Mouse (Mus musculus): ENCODE results near the gene B4galnt1. TPM values are rescaled to one million over a fixed set of nuclear protein-coding genes. Genes with fewer than 3 reads are reported as not detected.
"Not testable (repeated sequence)": the region's sequence is repeated elsewhere in the genome, so short reads cannot be mapped to it uniquely, and the experiment has no call there.

The B4galnt1 gene
- polyA plus RNA-seq, 1 experiment from 2014 or later: 8.7 TPM

DNA sequence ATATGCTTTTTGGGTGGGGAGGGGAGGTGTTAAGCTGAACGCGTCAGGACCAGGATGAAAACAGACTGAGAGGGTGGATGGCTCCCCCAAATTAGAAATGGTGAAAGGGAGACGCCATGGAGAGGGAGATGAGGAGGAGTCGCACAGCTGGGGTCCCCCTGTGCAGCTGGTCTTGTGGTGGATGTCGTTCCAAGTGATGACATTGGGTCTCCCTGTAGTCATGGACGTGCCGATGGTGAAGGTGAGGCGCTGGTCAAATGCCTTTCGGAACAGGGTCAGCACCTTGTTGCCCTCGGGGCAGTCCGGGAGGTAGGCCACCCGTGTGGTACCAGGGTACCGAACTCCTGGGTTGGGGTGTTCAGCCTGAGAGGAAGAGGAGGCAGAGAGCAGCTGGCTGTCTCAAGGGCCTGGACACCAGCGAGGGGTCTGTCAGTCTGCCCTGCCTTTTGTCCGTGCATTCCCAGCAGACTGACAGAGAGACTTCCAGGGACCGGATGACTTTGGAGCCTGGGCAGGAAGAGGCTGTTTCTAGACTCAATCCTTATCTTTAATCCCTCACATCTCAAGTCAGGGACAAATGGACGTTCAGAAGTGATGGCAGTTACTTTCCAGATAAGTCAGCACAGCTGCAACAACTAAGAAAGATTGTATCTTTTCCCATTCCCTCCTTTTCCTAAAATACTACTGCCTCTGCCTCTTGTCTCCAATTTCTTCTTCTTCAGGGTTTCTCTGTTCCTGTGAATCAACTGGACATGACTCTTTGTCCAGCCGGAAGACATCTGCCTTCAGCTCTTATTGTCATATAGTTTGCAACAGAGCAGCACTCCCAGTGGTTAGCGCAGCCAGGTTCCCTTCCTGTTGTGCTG, 26.4 kb downstream of the B4galnt1 start:
- peaks cover 25% of the 10 kb centered on the region; the same call in 1 of the 2 replicates for H3K4me1 ChIP-seq (ENCODE audit: control insufficient read depth, insufficient read depth, low read length)

DNA sequence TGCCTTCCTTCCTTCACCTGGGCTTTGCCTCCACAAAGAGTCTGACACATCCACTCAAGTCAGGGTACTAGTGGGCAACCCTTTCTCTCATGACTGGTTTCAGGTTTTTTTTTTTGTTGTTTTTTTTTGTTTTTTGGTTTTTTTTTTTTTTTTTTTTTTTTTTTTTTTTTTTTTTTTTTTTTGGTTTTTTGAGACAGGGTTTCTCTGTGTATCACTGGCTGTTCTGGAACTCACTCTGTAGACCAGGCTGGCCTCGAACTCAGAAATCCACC, 27.0 kb downstream of the B4galnt1 start:
- Histone ChIP-seq H3K36me3 (ENCODE audit: control insufficient read depth, insufficient read depth, low read length) (peaks cover 14% of the 10 kb centered on the region; the same call in 1 of the 2 replicates), H3K4me1 (ENCODE audit: control insufficient read depth, insufficient read depth, low read length) (peaks cover 28% of the 10 kb centered on the region; the same call in 1 of the 2 replicates)
- not testable (repeated sequence) for H3K9me3 ChIP-seq (ENCODE audit: control insufficient read depth, low read length); H3K27me3 ChIP-seq (ENCODE audit: control insufficient read depth, insufficient read depth, low read length); ATAC-seq (ENCODE audit: low FRiP score, low TSS enrichment); H3K4me2 ChIP-seq (replicated peaks; ENCODE audit: low read depth, low read length); H3K9ac ChIP-seq (ENCODE audit: low read depth, low read length); H3K27ac ChIP-seq (ENCODE audit: low read depth, low read length); H3K4me3 ChIP-seq (ENCODE audit: low read length)
- WGBS: 80% methylated on average over 1 of the region's 1 CpGs

More for the DNA sequence above, 26.4 kb downstream of the B4galnt1 start:
- H3K9me3 ChIP-seq (ENCODE audit: control insufficient read depth, low read length): no peaks in the 10 kb centered on the region
- peak overlapping the region; percentile 92 for H3K27ac ChIP-seq (ENCODE audit: low read depth, low read length)
- H3K4me2 ChIP-seq (replicated peaks; ENCODE audit: low read depth, low read length): no peak overlapping the region; the same call in 1 of the 2 replicates
- ATAC-seq (ENCODE audit: low FRiP score, low TSS enrichment): no peak
- H3K27me3 ChIP-seq (ENCODE audit: control insufficient read depth, insufficient read depth, low read length): no peaks in the 10 kb centered on the region
- no peak overlapping the region for H3K9ac ChIP-seq (ENCODE audit: low read depth, low read length)
- WGBS: 78% methylated on average over 19 of the region's 19 CpGs
- H3K36me3 ChIP-seq (ENCODE audit: control insufficient read depth, insufficient read depth, low read length): peaks cover 14% of the 10 kb centered on the region; the same call in 1 of the 2 replicates
- no peak overlapping the region for H3K4me3 ChIP-seq (ENCODE audit: low read length)

- H3K27me3 ChIP-seq (ENCODE audit: control insufficient read depth, insufficient read depth, low read length): no peaks in the 10 kb centered on the region
- ATAC-seq (ENCODE audit: low FRiP score, low TSS enrichment): no peak
- 65% methylated on average over 9 of the region's 9 CpGs for WGBS
- no peaks in the 10 kb centered on the region for H3K9me3 ChIP-seq (ENCODE audit: control insufficient read depth, low read length)
- peaks cover 28% of the 10 kb centered on the region; the same call in 1 of the 2 replicates for H3K4me1 ChIP-seq (ENCODE audit: control insufficient read depth, insufficient read depth, low read length)
- H3K4me2 ChIP-seq (replicated peaks; ENCODE audit: low read depth, low read length): 0 out of 2 replicates have a peak overlapping the region, but pooled peaks have one; percentile 3
- H3K4me3 ChIP-seq (ENCODE audit: low read length): no peak overlapping the region
- no peak overlapping the region for H3K9ac ChIP-seq (ENCODE audit: low read depth, low read length)
- H3K36me3 ChIP-seq (ENCODE audit: control insufficient read depth, insufficient read depth, low read length): peaks cover 21% of the 10 kb centered on the region; the same call in 1 of the 2 replicates
- no peak overlapping the region for H3K27ac ChIP-seq (ENCODE audit: low read depth, low read length)
Observed at GRCm38 (mm10) chr10:127193011-127193410, 28.0 kb downstream of the B4galnt1 start.

- H3K4me3 ChIP-seq (ENCODE audit: low read length): peak overlapping the region; percentile 94
- H3K4me1 ChIP-seq (ENCODE audit: control insufficient read depth, insufficient read depth, low read length): peaks cover 27% of the 10 kb centered on the region; the same call in 1 of the 2 replicates
- no peaks in the 10 kb centered on the region for H3K27me3 ChIP-seq (ENCODE audit: control insufficient read depth, insufficient read depth, low read length)
- 4% methylated on average over 22 of the region's 22 CpGs for WGBS
- H3K9ac ChIP-seq (ENCODE audit: low read depth, low read length): peak overlapping the region; percentile 85
- H3K27ac ChIP-seq (ENCODE audit: low read depth, low read length): peak overlapping the region; percentile 95
- peak overlapping the region; percentile 53 for H3K4me2 ChIP-seq (replicated peaks; ENCODE audit: low read depth, low read length)
- no peaks in the 10 kb centered on the region for H3K9me3 ChIP-seq (ENCODE audit: control insufficient read depth, low read length)
- peak; percentile 37 for ATAC-seq (ENCODE audit: low FRiP score, low TSS enrichment)
- peaks cover 32% of the 10 kb centered on the region; the same call in 1 of the 2 replicates for H3K36me3 ChIP-seq (ENCODE audit: control insufficient read depth, insufficient read depth, low read length)
Observed at GRCm38 (mm10) chr10:127194428-127195327, 29.7 kb downstream of the B4galnt1 start.

DNA sequence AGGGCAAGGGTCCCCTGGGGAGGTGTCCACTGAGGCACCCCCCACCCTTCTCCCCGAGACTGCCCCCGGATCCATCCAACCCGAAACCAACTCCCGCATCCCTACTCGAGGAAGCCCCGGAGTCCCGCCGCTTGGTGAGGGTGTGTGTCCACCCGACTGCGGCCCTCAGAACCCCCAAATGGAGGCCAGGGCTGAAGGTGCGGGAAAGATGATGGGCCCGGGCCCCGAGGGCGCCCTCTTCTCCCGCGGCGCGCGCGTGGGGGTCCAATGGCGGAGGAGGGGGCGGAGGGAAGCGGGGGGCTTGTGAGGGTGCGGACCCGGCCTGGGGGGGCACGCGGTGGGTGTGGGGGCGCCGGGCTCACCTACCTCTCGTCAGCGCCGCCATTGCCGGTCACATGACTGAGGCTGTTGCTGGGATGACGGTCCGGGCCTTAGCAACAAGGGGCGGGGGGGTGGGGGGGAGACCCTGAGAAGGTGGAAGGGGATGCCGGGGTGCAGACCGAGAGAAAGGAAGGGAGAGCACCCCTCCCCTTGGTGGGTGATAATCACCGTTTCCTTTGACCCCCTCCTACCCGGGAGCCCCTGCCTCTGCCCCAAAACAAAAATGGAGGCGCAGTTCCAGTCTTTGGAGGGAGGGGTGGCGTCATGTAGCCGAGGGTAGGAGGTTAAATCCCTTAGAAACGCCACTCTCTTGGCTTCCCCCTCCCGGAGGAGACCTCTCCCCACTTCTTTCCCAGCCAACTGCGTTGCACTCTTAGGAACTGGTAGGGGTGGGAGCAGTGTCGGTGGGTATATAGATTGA, 30.5 kb downstream of the B4galnt1 start, which contains the start of gene Dtx3:
Gene Dtx3, minus strand, starts transcription at position 401 of the 802 bp plus-strand sequence.
- Histone ChIP-seq H3K27me3 (ENCODE audit: control insufficient read depth, insufficient read depth, low read length) (no peaks in the 10 kb centered on the region), H3K9ac (ENCODE audit: low read depth, low read length) (peak within 1 kb of the TSS; percentile 85), H3K4me2 (replicated peaks; ENCODE audit: low read depth, low read length) (peak within 1 kb of the TSS; percentile 53), H3K9me3 (ENCODE audit: control insufficient read depth, low read length) (no peaks in the 10 kb centered on the region), H3K4me3 (ENCODE audit: low read length) (peak within 1 kb of the TSS; percentile 94), H3K27ac (ENCODE audit: low read depth, low read length) (peak within 1 kb of the TSS; percentile 95), H3K4me1 (ENCODE audit: control insufficient read depth, insufficient read depth, low read length) (peaks cover 18% of the 10 kb centered on the region; the same call in 1 of the 2 replicates), H3K36me3 (ENCODE audit: control insufficient read depth, insufficient read depth, low read length) (peaks cover 35% of the 10 kb centered on the region; the same call in 1 of the 2 replicates)
- under 1% methylated on average over 32 of the region's 47 CpGs for WGBS
- peak; percentile 41 for ATAC-seq (ENCODE audit: low FRiP score, low TSS enrichment)

GRCm38 (mm10) chr10:127196392-127196791, 31.4 kb downstream of the B4galnt1 start:
- H3K27me3 ChIP-seq (ENCODE audit: control insufficient read depth, insufficient read depth, low read length): no peaks in the 10 kb centered on the region
- 5% methylated on average over 5 of the region's 5 CpGs for WGBS
- peak overlapping the region; percentile 95 for H3K27ac ChIP-seq (ENCODE audit: low read depth, low read length)
- peak overlapping the region; percentile 94 for H3K4me3 ChIP-seq (ENCODE audit: low read length)
- H3K9me3 ChIP-seq (ENCODE audit: control insufficient read depth, low read length): no peaks in the 10 kb centered on the region
- H3K36me3 ChIP-seq (ENCODE audit: control insufficient read depth, insufficient read depth, low read length): peaks cover 36% of the 10 kb centered on the region
- H3K9ac ChIP-seq (ENCODE audit: low read depth, low read length): peak overlapping the region; percentile 85; the same call in 1 of the 2 replicates
- peak; percentile 79 for ATAC-seq (ENCODE audit: low FRiP score, low TSS enrichment)
- peaks cover 16% of the 10 kb centered on the region; the same call in 1 of the 2 replicates for H3K4me1 ChIP-seq (ENCODE audit: control insufficient read depth, insufficient read depth, low read length)
- peak overlapping the region; percentile 53 for H3K4me2 ChIP-seq (replicated peaks; ENCODE audit: low read depth, low read length)

DNA sequence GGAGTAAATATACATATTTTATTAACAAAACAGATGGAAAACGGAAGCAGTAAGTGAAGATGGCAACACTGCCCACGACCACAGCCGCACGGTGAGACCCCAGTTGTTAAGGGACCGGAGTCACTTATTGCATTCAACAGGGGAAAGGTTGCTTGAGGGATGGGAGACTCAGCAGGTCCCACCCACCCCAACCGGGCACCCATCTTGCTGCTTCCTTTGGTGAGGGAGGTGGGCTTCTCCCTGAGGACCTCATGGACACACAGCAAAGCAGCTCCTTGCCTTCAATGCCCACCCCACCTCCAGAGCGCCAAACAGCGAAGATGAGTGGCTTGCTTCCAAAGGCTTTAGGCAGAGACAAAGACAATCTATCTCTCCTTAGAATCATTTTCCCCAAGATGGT, 32.1 kb downstream of the B4galnt1 start:
- H3K27ac ChIP-seq (ENCODE audit: low read depth, low read length): peak overlapping the region; percentile 95
- H3K36me3 ChIP-seq (ENCODE audit: control insufficient read depth, insufficient read depth, low read length): peaks cover 37% of the 10 kb centered on the region
- no peaks in the 10 kb centered on the region for H3K27me3 ChIP-seq (ENCODE audit: control insufficient read depth, insufficient read depth, low read length)
- no peak overlapping the region for H3K9ac ChIP-seq (ENCODE audit: low read depth, low read length)
- 91% methylated on average over 8 of the region's 8 CpGs for WGBS
- no peaks in the 10 kb centered on the region for H3K9me3 ChIP-seq (ENCODE audit: control insufficient read depth, low read length)
- H3K4me1 ChIP-seq (ENCODE audit: control insufficient read depth, insufficient read depth, low read length): peaks cover 16% of the 10 kb centered on the region; the same call in 1 of the 2 replicates
- ATAC-seq (ENCODE audit: low FRiP score, low TSS enrichment): no peak
- H3K4me3 ChIP-seq (ENCODE audit: low read length): no peak overlapping the region
- H3K4me2 ChIP-seq (replicated peaks; ENCODE audit: low read depth, low read length): no peak overlapping the region

DNA sequence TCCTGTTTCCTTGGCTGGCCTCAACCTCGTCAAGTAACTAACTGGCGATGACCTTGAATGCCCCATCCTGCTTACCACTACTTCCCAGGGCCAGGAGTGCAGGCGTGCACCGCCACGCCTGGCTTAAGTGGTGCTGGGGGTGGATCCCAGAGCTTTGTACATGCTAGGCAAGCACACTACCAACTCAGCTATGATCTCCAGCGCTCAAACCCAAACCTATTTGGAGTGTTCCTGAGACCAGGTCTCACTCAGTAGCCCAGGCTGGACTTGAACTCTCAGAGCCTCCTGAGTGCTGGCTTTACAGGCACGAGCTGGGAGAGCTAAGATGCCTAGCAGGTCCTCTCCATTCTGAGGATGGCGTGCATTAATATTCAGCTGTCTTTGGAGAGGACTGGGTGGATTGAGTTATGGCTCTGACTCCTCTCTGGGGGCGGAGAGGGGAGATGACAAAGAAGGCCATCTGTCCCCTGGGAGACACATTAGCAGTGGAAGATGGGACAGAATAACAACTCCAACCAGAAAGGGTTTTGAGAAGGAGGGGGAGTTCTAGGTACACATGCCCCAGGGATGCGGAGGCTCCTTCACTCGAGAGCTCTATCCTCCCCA, 32.6 kb downstream of the B4galnt1 start:
- H3K4me2 ChIP-seq (replicated peaks; ENCODE audit: low read depth, low read length): no peak overlapping the region
- peaks cover 16% of the 10 kb centered on the region; the same call in 1 of the 2 replicates for H3K4me1 ChIP-seq (ENCODE audit: control insufficient read depth, insufficient read depth, low read length)
- no peaks in the 10 kb centered on the region for H3K9me3 ChIP-seq (ENCODE audit: control insufficient read depth, low read length)
- H3K4me3 ChIP-seq (ENCODE audit: low read length): no peak overlapping the region
- no peaks in the 10 kb centered on the region for H3K27me3 ChIP-seq (ENCODE audit: control insufficient read depth, insufficient read depth, low read length)
- no peak overlapping the region for H3K9ac ChIP-seq (ENCODE audit: low read depth, low read length)
- peaks cover 38% of the 10 kb centered on the region for H3K36me3 ChIP-seq (ENCODE audit: control insufficient read depth, insufficient read depth, low read length)
- ATAC-seq (ENCODE audit: low FRiP score, low TSS enrichment): no peak
- H3K27ac ChIP-seq (ENCODE audit: low read depth, low read length): 0 out of 2 replicates have a peak overlapping the region, but pooled peaks have one; percentile 17
- WGBS: 80% methylated on average over 11 of the region's 11 CpGs

Data from kidney, embryonic 14.5 days (tissue).